10 mouse cellular contexts compared by ENCODE assay signal in the genomic region with DNA sequence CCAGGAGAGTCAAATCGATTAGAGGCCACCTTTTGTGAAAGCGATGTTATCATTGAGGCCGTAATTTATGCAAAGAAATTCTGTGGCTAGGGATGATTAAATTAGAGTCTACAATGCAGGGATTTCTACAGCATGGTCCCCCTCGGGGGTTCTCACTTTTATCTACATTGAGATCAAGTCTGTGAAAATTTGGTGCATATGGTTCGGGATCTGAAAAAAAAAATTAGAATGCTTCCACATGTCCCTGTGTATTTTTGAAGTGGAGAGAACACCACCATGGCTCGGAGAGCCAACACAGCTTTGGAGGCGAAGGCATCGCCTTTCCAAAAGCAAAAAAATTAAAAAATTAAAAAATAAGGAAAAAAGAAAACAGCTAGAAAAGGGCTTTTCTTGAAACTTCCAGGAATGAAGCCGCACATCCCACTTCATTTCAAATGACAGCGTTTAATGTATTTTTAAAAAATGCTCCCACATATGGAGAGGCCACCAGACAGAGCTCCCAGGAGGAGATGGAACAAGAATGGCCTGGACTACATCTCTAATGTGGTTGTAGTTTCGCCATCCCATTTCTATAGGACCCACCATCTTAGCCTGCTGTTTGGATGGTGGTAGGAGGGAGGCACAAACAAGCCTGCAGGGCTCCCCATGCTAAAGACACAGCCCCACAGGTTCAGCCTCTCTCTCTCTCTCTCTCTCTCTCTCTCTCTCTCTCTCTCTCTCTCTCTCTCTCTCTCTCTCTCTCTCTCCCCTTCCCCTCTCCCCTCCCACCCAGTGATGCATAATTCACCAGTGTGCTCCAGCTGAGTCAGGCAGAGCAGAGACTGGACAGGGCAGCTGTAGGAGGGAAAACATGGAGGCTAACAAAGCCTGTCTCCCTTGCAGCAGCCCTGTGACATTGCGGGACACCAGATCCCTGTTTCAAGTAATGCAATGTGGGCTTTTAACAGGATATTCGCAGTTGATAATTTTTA.
DNase-seq lines count a peak whose midpoint lies in the region; ATAC-seq lines count a peak whose summit lies in the region.
"Had no signal": no experiment of that assay in that cellular context is flagged by ENCODE, and none has a peak within 500 bp of the region (broad histone marks: within the 10 kb centered on the region; RNA-seq: fewer than 3 reads in every experiment).

No protein-coding gene starts in this region.

- DNase-seq in embryo, embryonic 10.5 days (ENCODE audit: low spot score), result peak; percentile 62
- no peak for DNase-seq in embryo, embryonic 9.5 days (ENCODE audit: extremely low spot score)
- peak; percentile 76 for DNase-seq in embryonic facial prominence, embryonic 11.5 days (ENCODE audit: low spot score)
- no peak for DNase-seq in gastrocnemius, postnatal 14 days
- DNase-seq in lung, adult 18-20 months, result no peak
- no peak for DNase-seq in adrenal gland, adult 18-20 months (ENCODE audit: low spot score in 2 of 2)
- DNase-seq: kidney, postnatal 36 days had no signal

- WGBS in embryonic facial prominence, embryonic 11.5 days, result 53% methylated on average over 13 of the region's 13 CpGs
- WGBS in hindbrain, embryonic 12.5 days, result 43% methylated on average over 13 of the region's 13 CpGs
- 36% methylated on average over 13 of the region's 13 CpGs for WGBS in midbrain, embryonic 13.5 days

- H3K27ac ChIP-seq in embryonic facial prominence, embryonic 11.5 days (replicated peaks; ENCODE audit: low read depth, low read length), result peak overlapping the region; percentile 85
- peak overlapping the region; percentile 99 for H3K27ac ChIP-seq in hindbrain, embryonic 12.5 days
- H3K27ac ChIP-seq in midbrain, embryonic 13.5 days, result peak overlapping the region; percentile 99

- H3K9me3 ChIP-seq in embryonic facial prominence, embryonic 11.5 days (replicated peaks; ENCODE audit: control insufficient read depth, low read length), result no peaks in the 10 kb centered on the region
- H3K9me3 ChIP-seq in hindbrain, embryonic 12.5 days (replicated peaks), result no peaks in the 10 kb centered on the region
- H3K9me3 ChIP-seq in midbrain, embryonic 13.5 days, result no peaks in the 10 kb centered on the region

- intact Hi-C loops in gastrocnemius, postnatal 14 days (cut with DNase I; ENCODE audit: low total_unique reads), result no loop called here

- H3K9ac ChIP-seq in embryonic facial prominence, embryonic 11.5 days (replicated peaks; ENCODE audit: low read length), result peak overlapping the region; percentile 48
- peak overlapping the region; percentile 52 for H3K9ac ChIP-seq in hindbrain, embryonic 12.5 days
- peak overlapping the region; percentile 64; the same call in 1 of the 2 replicates for H3K9ac ChIP-seq in midbrain, embryonic 13.5 days (replicated peaks)

- H3K27me3 ChIP-seq in embryonic facial prominence, embryonic 11.5 days (ENCODE audit: control insufficient read depth, insufficient read depth, low read length), result no peaks in the 10 kb centered on the region
- no peaks in the 10 kb centered on the region for H3K27me3 ChIP-seq in hindbrain, embryonic 12.5 days
- H3K27me3 ChIP-seq in midbrain, embryonic 13.5 days, result no peaks in the 10 kb centered on the region

- no peak overlapping the region for H3K4me3 ChIP-seq in embryonic facial prominence, embryonic 11.5 days (ENCODE audit: low read depth, low read length)
- no peak overlapping the region for H3K4me3 ChIP-seq in hindbrain, embryonic 12.5 days
- peak overlapping the region; percentile 17; the same call in 1 of the 2 replicates for H3K4me3 ChIP-seq in midbrain, embryonic 13.5 days (replicated peaks)

- peaks cover 4% of the 10 kb centered on the region; the same call in 1 of the 2 replicates for H3K4me1 ChIP-seq in embryonic facial prominence, embryonic 11.5 days (ENCODE audit: control insufficient read depth, insufficient read depth, low read length)
- peaks cover 54% of the 10 kb centered on the region for H3K4me1 ChIP-seq in hindbrain, embryonic 12.5 days
- peaks cover 70% of the 10 kb centered on the region for H3K4me1 ChIP-seq in midbrain, embryonic 13.5 days (replicated peaks)

- H3K36me3 ChIP-seq in embryonic facial prominence, embryonic 11.5 days (replicated peaks; ENCODE audit: control insufficient read depth, insufficient read depth, low read depth, low read length), result no peaks in the 10 kb centered on the region
- H3K36me3 ChIP-seq in hindbrain, embryonic 12.5 days, result no peaks in the 10 kb centered on the region
- no peaks in the 10 kb centered on the region for H3K36me3 ChIP-seq in midbrain, embryonic 13.5 days
- H3K36me3 ChIP-seq: G1E had no signal

- no peak overlapping the region for H3K4me2 ChIP-seq in embryonic facial prominence, embryonic 11.5 days (ENCODE audit: low read depth, low read length)
- peak overlapping the region; percentile 36 for H3K4me2 ChIP-seq in hindbrain, embryonic 12.5 days (replicated peaks)
- H3K4me2 ChIP-seq in midbrain, embryonic 13.5 days (replicated peaks), result peak overlapping the region; percentile 47

- ATAC-seq in embryonic facial prominence, embryonic 11.5 days (replicated peaks; ENCODE audit: insufficient number of reproducible peaks, low FRiP score, low TSS enrichment, low read depth), result peak; percentile 57
- peak; percentile 84 for ATAC-seq in hindbrain, embryonic 12.5 days (ENCODE audit: low FRiP score)
- peak; percentile 85 for ATAC-seq in midbrain, embryonic 13.5 days

Comparison
In these comparisons a context has a peak if more than half of its experiments do, and no peak if none do; other contexts are left out.
1. DNase-seq: peak in embryo, embryonic 10.5 days (single experiment) and embryonic facial prominence, embryonic 11.5 days (single experiment); none in embryo, embryonic 9.5 days (single experiment), gastrocnemius, postnatal 14 days (single experiment), lung, adult 18-20 months (0 of 2) and adrenal gland, adult 18-20 months (0 of 2).
2. Peak in every context shown above with its lines, with median percentiles within 50 percentile points of each other: ATAC-seq, H3K27ac ChIP-seq and H3K9ac ChIP-seq.